Comparison of ENCODE assay signal across 20 mouse cellular contexts in genomic region chr16:90599329-90599870, GRCm38 (mm10).
DNase-seq lines count a peak whose midpoint lies in the region; ATAC-seq and TF ChIP-seq lines count a peak whose summit lies in the region.
"Had no signal": no experiment of that assay in that cellular context is flagged by ENCODE, and none has a peak within 500 bp of the region (broad histone marks: within the 10 kb centered on the region; RNA-seq: fewer than 3 reads in every experiment).

No protein-coding gene starts in this region.

- H3K4me2 ChIP-seq in limb, embryonic 14.5 days (replicated peaks; ENCODE audit: low read depth, low read length, severe bottlenecking): no peak overlapping the region
- H3K4me2 ChIP-seq: hindbrain, embryonic 15.5 days; midbrain, embryonic 12.5 days; neural tube, embryonic 12.5 days had no signal

- no peaks in the 10 kb centered on the region for H3K36me3 ChIP-seq in limb, embryonic 14.5 days (ENCODE audit: control insufficient read depth, insufficient read depth, low read length)
- H3K36me3 ChIP-seq: hindbrain, embryonic 15.5 days; midbrain, embryonic 12.5 days; neural tube, embryonic 12.5 days had no signal

- 42% methylated on average over 7 of the region's 7 CpGs for whole genome bisulfite sequencing in limb, embryonic 14.5 days

- TF ChIP-seq POLR2A in limb, embryonic 14.5 days (IDR thresholded peaks at IDR 0.05; ENCODE audit: borderline replicate concordance, extremely low read depth, insufficient read depth, insufficient read length): no peak

- 0 out of 2 replicates have a peak overlapping the region, but pooled peaks have one; percentile 1 for H3K27ac ChIP-seq in limb, embryonic 14.5 days (replicated peaks; ENCODE audit: low read depth, low read length)
- H3K27ac ChIP-seq: heart, adult 2 months; hindbrain, embryonic 15.5 days; midbrain, embryonic 12.5 days; neural tube, embryonic 12.5 days had no signal

- no peak overlapping the region for H3K4me3 ChIP-seq in limb, embryonic 14.5 days (replicated peaks; ENCODE audit: low read length)
- H3K4me3 ChIP-seq: heart, adult 2 months; hindbrain, embryonic 15.5 days; midbrain, embryonic 12.5 days; neural tube, embryonic 12.5 days had no signal

- no peak overlapping the region for H3K9ac ChIP-seq in limb, embryonic 14.5 days (ENCODE audit: low read depth, low read length, severe bottlenecking)
- H3K9ac ChIP-seq: hindbrain, embryonic 15.5 days; midbrain, embryonic 12.5 days; neural tube, embryonic 12.5 days had no signal

- no peaks in the 10 kb centered on the region for H3K4me1 ChIP-seq in limb, embryonic 14.5 days (ENCODE audit: control insufficient read depth, insufficient read depth, low read length)
- H3K4me1 ChIP-seq: hindbrain, embryonic 15.5 days; midbrain, embryonic 12.5 days; neural tube, embryonic 12.5 days had no signal

- H3K9me3 ChIP-seq in limb, embryonic 14.5 days (ENCODE audit: control insufficient read depth, low read length): peaks cover 5% of the 10 kb centered on the region; the same call in 1 of the 2 replicates

- ATAC-seq in frontal cortex, adult (ENCODE audit: low TSS enrichment): peak; percentile 73
- peak; percentile 60 for ATAC-seq in limb, embryonic 14.5 days (ENCODE audit: low FRiP score, low read depth)
- ATAC-seq: forebrain, embryonic 14.5 days; intestine, embryonic 16.5 days; lung, postnatal 0 days had no signal

- no peak for DNase-seq in frontal cortex, postnatal 10 days (ENCODE audit: low spot score in 2 of 2)
- peak; percentile 36 for DNase-seq in right cerebral cortex, adult 18-20 months
- DNase-seq in right cerebral cortex, postnatal 4 days: no peak
- peak; percentile 19 to 21 for DNase-seq in cerebellum, postnatal 36 days
- DNase-seq in limb, embryonic 14.5 days (ENCODE audit: low spot score): peak; percentile 20
- DNase-seq in spleen, postnatal 36 days (ENCODE audit: low spot score in 2 of 2): no peak
- DNase-seq: adrenal gland, adult 2 months; gastrocnemius, postnatal 25 days; heart, postnatal 36 days; kidney, postnatal 36 days; layer of hippocampus, adult 9-11 months; liver had no signal

- H3K27me3 ChIP-seq in limb, embryonic 14.5 days (ENCODE audit: control insufficient read depth, insufficient read depth, low read length): no peaks in the 10 kb centered on the region
- H3K27me3 ChIP-seq: hindbrain, embryonic 15.5 days; midbrain, embryonic 12.5 days; neural tube, embryonic 12.5 days had no signal

Comparison
In these comparisons a context has a peak if more than half of its experiments do, and no peak if none do; other contexts are left out.
1. DNase-seq: peak in right cerebral cortex, adult 18-20 months (single experiment), cerebellum, postnatal 36 days (2 of 2) and limb, embryonic 14.5 days (single experiment); none in frontal cortex, postnatal 10 days (0 of 2), right cerebral cortex, postnatal 4 days (single experiment) and spleen, postnatal 36 days (0 of 2).